In the genomic region with DNA sequence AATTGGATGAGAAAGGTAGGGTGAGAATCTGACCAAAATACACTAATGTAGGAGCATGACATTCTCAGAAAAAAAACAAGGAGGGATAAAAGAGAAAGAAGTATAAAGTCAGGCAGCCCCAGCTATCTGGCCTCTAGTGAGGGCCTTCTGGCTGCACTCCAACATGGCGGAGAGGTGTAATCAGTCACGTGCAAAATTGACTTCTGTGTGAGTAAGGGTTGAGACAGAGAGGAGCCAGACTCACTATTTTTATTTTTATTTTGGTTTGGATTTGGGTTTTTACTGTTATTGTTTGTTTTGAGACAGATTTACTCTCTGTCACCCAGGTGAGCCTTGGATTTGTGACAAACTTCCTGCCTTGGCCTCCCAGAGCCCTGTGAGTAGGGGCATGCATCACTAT, we compare ENCODE assay signal across 12 mouse cellular contexts.
DNase-seq lines count a peak whose midpoint lies in the region.
"Had no signal": no experiment of that assay in that cellular context is flagged by ENCODE, and none has a peak within 500 bp of the region (broad histone marks: within the 10 kb centered on the region; RNA-seq: fewer than 3 reads in every experiment).

No protein-coding gene starts in this region.

- DNase-seq in cerebellum, postnatal 10 days: peak; percentile 35 to 58
- DNase-seq in cerebellum, adult 18-20 months: no peak
- DNase-seq in left cerebral cortex, postnatal 4 days: peak; percentile 1
- DNase-seq in left cerebral cortex, adult 8-10 months (ENCODE audit: low spot score in 2 of 2): no peak
- DNase-seq in adrenal gland, postnatal 36 days: peak; percentile 57 to 69
- DNase-seq in kidney, postnatal 36 days: peak; percentile 4 to 68
- DNase-seq in retina, postnatal 1 day: no peak
- no peak for DNase-seq in spleen, postnatal 4 days (ENCODE audit: low spot score in 2 of 2)
- DNase-seq: cerebellum, adult 9-11 months; gastrocnemius, postnatal 25 days; liver; liver, postnatal 0 days had no signal

- intact Hi-C loops in left cerebral cortex, postnatal 4 days (cut with DNase I): no loop called here

Comparison
In these comparisons a context has a peak if more than half of its experiments do, and no peak if none do; other contexts are left out.
1. DNase-seq: peak in cerebellum, postnatal 10 days (2 of 2), left cerebral cortex, postnatal 4 days (single experiment), adrenal gland, postnatal 36 days (2 of 2) and kidney, postnatal 36 days (2 of 2); none in cerebellum, adult 18-20 months (0 of 2), left cerebral cortex, adult 8-10 months (0 of 2), retina, postnatal 1 day (single experiment) and spleen, postnatal 4 days (0 of 2).